Mouse (Mus musculus): ENCODE results near the gene Kif2a. TPM values are rescaled to one million over a fixed set of nuclear protein-coding genes. Genes with fewer than 3 reads are reported as not detected.

Gene Kif2a
- polyA plus RNA-seq, 1 experiment from 2014 or later: 13.2 TPM

- Histone ChIP-seq H3K9ac (ENCODE audit: low read depth, low read length) (peak overlapping the region; percentile 95), H3K4me3 (ENCODE audit: low read depth, low read length) (peak overlapping the region; percentile 99), H3K27ac (ENCODE audit: low read length) (peak overlapping the region; percentile 52; the same call in 1 of the 2 replicates), H3K36me3 (ENCODE audit: control insufficient read depth, insufficient read depth) (peaks cover 14% of the 10 kb centered on the region), H3K27me3 (ENCODE audit: control insufficient read depth, insufficient read depth, low read depth, low read length) (no peaks in the 10 kb centered on the region), H3K4me1 (ENCODE audit: control insufficient read depth, low read depth, low read length) (peaks cover 14% of the 10 kb centered on the region), H3K4me2 (ENCODE audit: low read depth, low read length) (peak overlapping the region; percentile 92), H3K9me3 (replicated peaks; ENCODE audit: control insufficient read depth, low read length) (no peaks in the 10 kb centered on the region)
- WGBS (ENCODE audit: insufficient replicate concordance): 2% methylated on average over 6 of the region's 6 CpGs
- ATAC-seq (ENCODE audit: low read depth): no peak
Measured at GRCm38 (mm10) chr13:106947583-106947982, 74.3 kb downstream of the Kif2a start.

- ATAC-seq (ENCODE audit: low read depth): peak; percentile 99
- peak within 1 kb of the TSS; percentile 78 for H3K27ac ChIP-seq (ENCODE audit: low read length)
- peaks cover 7% of the 10 kb centered on the region for H3K36me3 ChIP-seq (ENCODE audit: control insufficient read depth, insufficient read depth)
- H3K9me3 ChIP-seq (replicated peaks; ENCODE audit: control insufficient read depth, low read length): no peaks in the 10 kb centered on the region
- peak within 1 kb of the TSS; percentile 95 for H3K9ac ChIP-seq (ENCODE audit: low read depth, low read length)
- H3K27me3 ChIP-seq (ENCODE audit: control insufficient read depth, insufficient read depth, low read depth, low read length): no peaks in the 10 kb centered on the region
- WGBS (ENCODE audit: insufficient replicate concordance): under 1% methylated on average over 68 of the region's 68 CpGs
- peaks cover 14% of the 10 kb centered on the region for H3K4me1 ChIP-seq (ENCODE audit: control insufficient read depth, low read depth, low read length)
- H3K4me2 ChIP-seq (ENCODE audit: low read depth, low read length): peak within 1 kb of the TSS; percentile 92
- H3K4me3 ChIP-seq (ENCODE audit: low read depth, low read length): peak within 1 kb of the TSS; percentile 99
Measured at GRCm38 (mm10) chr13:106946594-106947540, 75.1 kb downstream of the Kif2a start, which contains the start of gene Dimt1. Gene Dimt1 (plus strand): TSS chr13:106947127.

DNA sequence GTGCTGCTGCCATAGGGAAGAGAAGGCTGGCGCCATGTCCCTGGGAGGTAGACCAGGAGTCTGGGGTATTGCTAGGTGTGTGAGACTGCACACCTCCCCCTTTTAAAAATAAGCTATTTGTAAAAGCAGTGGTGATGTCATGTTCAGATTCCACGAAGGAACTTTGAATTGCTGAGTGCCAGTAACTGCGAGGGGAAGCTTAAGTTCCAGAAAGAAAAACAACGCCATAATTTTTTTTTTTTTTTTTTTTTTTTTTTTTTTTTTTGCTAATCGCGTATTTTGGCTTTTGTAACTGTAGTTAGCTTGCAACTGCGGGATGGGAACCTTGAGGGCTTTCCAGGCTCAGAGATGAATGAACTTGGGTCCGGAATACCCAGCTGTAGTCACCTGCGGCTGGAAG lies 76.4 kb downstream of the Kif2a start:
- H3K4me2 ChIP-seq (ENCODE audit: low read depth, low read length): no peak overlapping the region
- WGBS (ENCODE audit: insufficient replicate concordance): 74% methylated on average over 9 of the region's 9 CpGs
- no peak overlapping the region for H3K9ac ChIP-seq (ENCODE audit: low read depth, low read length)
- H3K27me3 ChIP-seq (ENCODE audit: control insufficient read depth, insufficient read depth, low read depth, low read length): no peaks in the 10 kb centered on the region
- H3K36me3 ChIP-seq (ENCODE audit: control insufficient read depth, insufficient read depth): peaks cover 6% of the 10 kb centered on the region; the same call in 1 of the 2 replicates
- H3K27ac ChIP-seq (ENCODE audit: low read length): no peak overlapping the region
- peaks cover 14% of the 10 kb centered on the region for H3K4me1 ChIP-seq (ENCODE audit: control insufficient read depth, low read depth, low read length)
- no peaks in the 10 kb centered on the region for H3K9me3 ChIP-seq (replicated peaks; ENCODE audit: control insufficient read depth, low read length)
- no peak for ATAC-seq (ENCODE audit: low read depth)
- no peak overlapping the region for H3K4me3 ChIP-seq (ENCODE audit: low read depth, low read length)

DNA sequence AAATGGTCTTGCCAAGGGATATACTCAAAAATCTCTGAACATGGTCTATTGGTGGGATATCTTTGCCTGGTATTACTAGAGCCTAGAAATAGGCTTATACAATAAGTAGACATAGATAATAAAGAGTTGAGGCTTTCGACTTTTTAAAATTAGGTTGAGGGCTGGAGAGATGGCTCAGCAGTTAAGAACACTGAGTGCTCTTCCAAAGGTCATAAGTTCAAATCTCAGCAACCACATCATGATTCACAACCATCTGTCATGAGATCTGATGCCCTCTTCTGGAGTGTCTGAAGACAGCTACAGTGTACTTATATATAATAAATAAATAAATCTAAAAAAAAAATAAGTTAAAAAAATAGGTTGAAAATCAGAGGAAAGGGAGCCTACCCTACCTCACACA lies 79.2 kb downstream of the Kif2a start:
- no peaks in the 10 kb centered on the region for H3K27me3 ChIP-seq (ENCODE audit: control insufficient read depth, insufficient read depth, low read depth, low read length)
- no peak for ATAC-seq (ENCODE audit: low read depth)
- H3K4me3 ChIP-seq (ENCODE audit: low read depth, low read length): no peak overlapping the region
- H3K4me1 ChIP-seq (ENCODE audit: control insufficient read depth, low read depth, low read length): peaks cover 10% of the 10 kb centered on the region
- H3K36me3 ChIP-seq (ENCODE audit: control insufficient read depth, insufficient read depth): no peaks in the 10 kb centered on the region
- no peak overlapping the region for H3K9ac ChIP-seq (ENCODE audit: low read depth, low read length)
- 54% methylated on average over 1 of the region's 1 CpGs for WGBS (ENCODE audit: insufficient replicate concordance)
- no peak overlapping the region for H3K4me2 ChIP-seq (ENCODE audit: low read depth, low read length)
- H3K9me3 ChIP-seq (replicated peaks; ENCODE audit: control insufficient read depth, low read length): no peaks in the 10 kb centered on the region
- H3K27ac ChIP-seq (ENCODE audit: low read length): no peak overlapping the region

DNA sequence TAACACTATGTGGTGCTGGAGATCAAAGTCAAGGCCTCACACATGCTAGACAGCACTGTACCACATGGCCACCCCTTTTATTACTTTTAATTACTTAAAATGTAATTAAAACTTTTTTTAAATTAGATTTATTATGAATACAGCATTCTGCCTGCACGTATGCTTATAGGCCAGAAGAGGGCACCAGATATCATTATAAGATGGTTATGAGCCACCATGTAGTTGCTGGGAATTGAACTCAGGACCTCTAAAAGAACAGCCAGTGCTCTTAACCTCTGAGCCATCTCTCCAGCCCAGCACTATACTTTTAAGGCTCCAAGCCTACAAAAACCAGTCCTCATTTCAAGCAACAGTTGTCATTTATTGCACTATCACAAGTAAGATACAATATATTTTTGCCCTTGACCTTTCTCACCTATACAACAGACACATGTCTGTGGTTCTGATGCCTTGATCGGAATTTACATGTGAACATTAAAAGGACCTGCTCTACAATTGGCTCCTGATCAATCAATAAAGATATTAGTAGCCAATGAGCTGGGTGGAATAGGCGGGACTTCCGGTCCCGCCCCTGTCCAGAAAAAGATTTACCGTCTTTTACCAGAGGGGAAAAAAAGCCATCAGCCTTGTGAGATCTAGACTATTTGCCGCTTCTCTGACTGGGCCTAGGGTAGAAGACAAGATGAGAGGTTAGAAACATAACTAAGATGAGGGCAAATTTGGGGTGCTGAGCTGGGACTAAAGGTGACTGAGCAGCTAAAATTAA lies 80.5 kb downstream of the Kif2a start:
- peak overlapping the region; percentile 18; the same call in 1 of the 2 replicates for H3K4me3 ChIP-seq (ENCODE audit: low read depth, low read length)

GRCm38 (mm10) chr13:106937138-106937472 lies 84.8 kb downstream of the Kif2a start:
- H3K36me3 ChIP-seq (ENCODE audit: control insufficient read depth, insufficient read depth): no peaks in the 10 kb centered on the region
- H3K9me3 ChIP-seq (replicated peaks; ENCODE audit: control insufficient read depth, low read length): no peaks in the 10 kb centered on the region
- no peak for ATAC-seq (ENCODE audit: low read depth)
- H3K4me1 ChIP-seq (ENCODE audit: control insufficient read depth, low read depth, low read length): peaks cover 16% of the 10 kb centered on the region
- H3K4me2 ChIP-seq (ENCODE audit: low read depth, low read length): peak overlapping the region; percentile 96
- H3K27ac ChIP-seq (ENCODE audit: low read length): no peak overlapping the region
- peak overlapping the region; percentile 99 for H3K4me3 ChIP-seq (ENCODE audit: low read depth, low read length)
- 24% methylated on average over 7 of the region's 7 CpGs for WGBS (ENCODE audit: insufficient replicate concordance)
- H3K27me3 ChIP-seq (ENCODE audit: control insufficient read depth, insufficient read depth, low read depth, low read length): no peaks in the 10 kb centered on the region
- H3K9ac ChIP-seq (ENCODE audit: low read depth, low read length): no peak overlapping the region

More for the DNA sequence above, 80.5 kb downstream of the Kif2a start:
- no peak for ATAC-seq (ENCODE audit: low read depth)
- peaks cover 8% of the 10 kb centered on the region for H3K4me1 ChIP-seq (ENCODE audit: control insufficient read depth, low read depth, low read length)
- no peaks in the 10 kb centered on the region for H3K27me3 ChIP-seq (ENCODE audit: control insufficient read depth, insufficient read depth, low read depth, low read length)
- no peaks in the 10 kb centered on the region for H3K9me3 ChIP-seq (replicated peaks; ENCODE audit: control insufficient read depth, low read length)
- no peak overlapping the region for H3K4me2 ChIP-seq (ENCODE audit: low read depth, low read length)
- H3K27ac ChIP-seq (ENCODE audit: low read length): no peak overlapping the region
- no peaks in the 10 kb centered on the region for H3K36me3 ChIP-seq (ENCODE audit: control insufficient read depth, insufficient read depth)
- H3K9ac ChIP-seq (ENCODE audit: low read depth, low read length): no peak overlapping the region
- WGBS (ENCODE audit: insufficient replicate concordance): 41% methylated on average over 7 of the region's 7 CpGs

- Histone ChIP-seq H3K4me1 (ENCODE audit: control insufficient read depth, low read depth, low read length) (peaks cover 17% of the 10 kb centered on the region), H3K4me3 (ENCODE audit: low read depth, low read length) (peak within 1 kb of the TSS; percentile 99), H3K27me3 (ENCODE audit: control insufficient read depth, insufficient read depth, low read depth, low read length) (no peaks in the 10 kb centered on the region), H3K4me2 (ENCODE audit: low read depth, low read length) (peak within 1 kb of the TSS; percentile 96), H3K27ac (ENCODE audit: low read length) (peak within 1 kb of the TSS; percentile 76), H3K36me3 (ENCODE audit: control insufficient read depth, insufficient read depth) (no peaks in the 10 kb centered on the region), H3K9me3 (replicated peaks; ENCODE audit: control insufficient read depth, low read length) (no peaks in the 10 kb centered on the region), H3K9ac (ENCODE audit: low read depth, low read length) (peak within 1 kb of the TSS; percentile 96)
- WGBS (ENCODE audit: insufficient replicate concordance): under 1% methylated on average over 84 of the region's 84 CpGs
- ATAC-seq (ENCODE audit: low read depth): peak; percentile 99
Measured at GRCm38 (mm10) chr13:106936256-106937137, 85.4 kb downstream of the Kif2a start, which contains the start of gene Ipo11. Gene Ipo11 (minus strand): TSS chr13:106936958.

DNA sequence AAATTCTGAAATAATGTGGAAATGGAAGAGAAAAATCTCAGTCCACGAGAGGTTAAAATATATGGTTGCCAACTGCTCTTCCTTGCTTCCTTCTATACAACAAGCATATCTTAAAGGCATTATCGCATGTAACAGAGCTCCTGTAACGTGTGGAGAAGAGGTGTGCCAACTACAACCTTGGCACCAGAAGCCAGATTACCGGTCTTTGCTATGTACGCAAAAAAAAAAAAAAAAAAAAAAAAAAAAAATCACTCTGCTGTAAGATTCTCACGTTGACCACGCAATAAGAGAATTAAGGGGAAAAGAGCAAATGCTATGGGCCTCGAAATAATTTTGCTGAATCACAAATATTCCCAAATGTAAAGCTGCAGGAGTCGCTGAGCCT lies 86.1 kb downstream of the Kif2a start:
- Histone ChIP-seq H3K36me3 (ENCODE audit: control insufficient read depth, insufficient read depth) (no peaks in the 10 kb centered on the region), H3K27me3 (ENCODE audit: control insufficient read depth, insufficient read depth, low read depth, low read length) (no peaks in the 10 kb centered on the region), H3K4me2 (ENCODE audit: low read depth, low read length) (peak overlapping the region; percentile 96), H3K27ac (ENCODE audit: low read length) (peak overlapping the region; percentile 76), H3K4me1 (ENCODE audit: control insufficient read depth, low read depth, low read length) (peaks cover 21% of the 10 kb centered on the region), H3K9ac (ENCODE audit: low read depth, low read length) (peak overlapping the region; percentile 96), H3K9me3 (replicated peaks; ENCODE audit: control insufficient read depth, low read length) (no peaks in the 10 kb centered on the region), H3K4me3 (ENCODE audit: low read depth, low read length) (peak overlapping the region; percentile 99)
- WGBS (ENCODE audit: insufficient replicate concordance): 3% methylated on average over 9 of the region's 9 CpGs
- ATAC-seq (ENCODE audit: low read depth): no peak
